Mouse (Mus musculus) stomach, postnatal 0 days (tissue): ENCODE data around the gene Fcgrt.

Experiments
- CTCF ChIP-seq: IDR thresholded peaks from 2 replicates; pipeline ENCODE4 v1.5.1; 2016; ENCODE audit warnings: antibody characterized with exemption, low read depth, mild to moderate bottlenecking, moderate library complexity
- EP300 ChIP-seq: optimal IDR thresholded peaks from 2 replicates; pipeline ENCODE3; 2016; ENCODE audit warnings: antibody characterized with exemption

DNA sequence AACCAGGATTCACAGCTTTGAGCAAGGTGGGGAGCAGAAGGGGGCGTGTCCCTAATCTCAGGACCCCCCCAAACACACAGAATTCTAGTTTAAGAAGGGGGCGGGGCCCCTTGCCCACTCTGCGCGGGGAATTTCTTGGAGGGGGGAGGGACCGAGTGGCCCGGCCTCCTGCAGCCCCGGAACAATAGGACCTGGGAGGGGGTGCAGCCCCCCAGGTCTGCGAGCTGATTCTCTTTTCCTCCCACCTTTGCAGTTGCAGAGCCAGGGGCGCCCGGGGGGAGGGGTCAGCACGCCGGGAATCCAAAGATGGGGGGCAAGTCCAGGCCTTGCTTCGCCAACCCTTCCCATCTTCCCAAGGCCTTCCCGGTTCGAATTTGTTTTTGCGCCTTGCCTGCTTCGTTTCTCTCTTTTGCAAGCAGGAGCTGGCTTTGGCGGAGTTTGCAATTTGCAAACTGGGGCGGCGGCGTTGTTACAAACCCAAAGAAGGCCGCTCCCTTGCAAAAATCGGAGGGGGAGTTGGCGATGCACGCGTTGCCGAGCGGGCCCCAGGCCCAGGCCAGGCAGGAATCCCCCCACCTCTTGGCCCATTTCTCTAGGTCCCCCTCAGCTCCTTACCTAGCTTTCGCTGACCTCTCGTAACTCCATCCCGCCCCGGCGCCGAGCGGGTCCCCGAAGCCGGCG, 51.3 kb downstream of the Fcgrt start:
- TF ChIP-seq CTCF (peak; percentile 3; the same call in 1 of the 2 replicates), EP300 (no peak)
